Mouse (Mus musculus) hindbrain, embryonic 14.5 days (tissue): ENCODE results near the gene Iqch. TPM values are rescaled to one million over a fixed set of nuclear protein-coding genes. Genes with fewer than 3 reads are reported as not detected.

Experiments used
- ATAC-seq: fragments of 200-750 bp; cut with Nextera tagmentation; 2 replicates; pipeline ENCODE4 v1.8.0; 2017; ENCODE audit warnings: moderate number of reproducible peaks, mild to moderate bottlenecking, moderate TSS enrichment, moderate library complexity; ENCODE audit not compliant: low FRiP score
- DNase-seq: peaks from one replicate; pipeline ENCODE4 v3.0.0-alpha.2; 2015; ENCODE audit warnings: low spot score
- H3K27ac ChIP-seq: fragments of 300-500 bp; sonication (generic); 2 replicates; pipeline ENCODE4 v1.5.1; 2014; ENCODE audit warnings: mild to moderate bottlenecking, moderate library complexity
- H3K27me3 ChIP-seq: fragments of 300-500 bp; sonication (generic); 2 replicates; pipeline ENCODE4 v1.6.1; 2014; ENCODE audit warnings: mild to moderate bottlenecking, low read length, mixed read lengths; ENCODE audit not compliant: control insufficient read depth, insufficient read depth
- H3K36me3 ChIP-seq: fragments of 300-500 bp; sonication (generic); replicated peaks from 2 replicates; pipeline ENCODE4 v1.6.1; 2014; ENCODE audit not compliant: control insufficient read depth, insufficient read depth
- H3K4me1 ChIP-seq: fragments of 300-500 bp; sonication (generic); replicated peaks from 2 replicates; pipeline ENCODE4 v1.6.1; 2014; ENCODE audit warnings: antibody characterized with exemption, low read length, mixed read lengths; ENCODE audit not compliant: control insufficient read depth, insufficient read depth
- H3K4me2 ChIP-seq: fragments of 300-500 bp; sonication (generic); replicated peaks from 2 replicates; pipeline ENCODE4 v1.6.1; 2014; ENCODE audit warnings: mild to moderate bottlenecking, moderate library complexity
- H3K4me3 ChIP-seq: fragments of 300-500 bp; sonication (generic); replicated peaks from 2 replicates; pipeline ENCODE4 v1.5.1; 2014; ENCODE audit warnings: mild to moderate bottlenecking, low read length
- H3K9ac ChIP-seq: fragments of 300-500 bp; sonication (generic); 2 replicates; pipeline ENCODE4 v1.6.1; 2014
- H3K9me3 ChIP-seq: fragments of 300-500 bp; sonication (generic); 2 replicates; pipeline ENCODE4 v1.6.1; 2016; ENCODE audit warnings: low read length; ENCODE audit not compliant: control insufficient read depth
- WGBS: fragments of 180-500 bp; shearing (Covaris S2); extraction: QIAGEN DNeasy Blood & Tissue Kit; methylation state at CpG from one replicate; pipeline ENCODE4 v1.1.7; 2014; 5-methylcytosine and 5-hydroxymethylcytosine counted together
- polyA plus RNA-seq: library from polyadenylated mRNA; unstranded; fragments of >200 nt; fragmentation: Nextera tagmentation; extraction: Ambion mirVana; gene quantifications from 2 replicates; pipeline ENCODE4 v1.2.1, GENCODE M21; 2014

Gene Iqch
- polyA plus RNA-seq, 1 experiment from 2014 or later = 0.37 TPM

DNA sequence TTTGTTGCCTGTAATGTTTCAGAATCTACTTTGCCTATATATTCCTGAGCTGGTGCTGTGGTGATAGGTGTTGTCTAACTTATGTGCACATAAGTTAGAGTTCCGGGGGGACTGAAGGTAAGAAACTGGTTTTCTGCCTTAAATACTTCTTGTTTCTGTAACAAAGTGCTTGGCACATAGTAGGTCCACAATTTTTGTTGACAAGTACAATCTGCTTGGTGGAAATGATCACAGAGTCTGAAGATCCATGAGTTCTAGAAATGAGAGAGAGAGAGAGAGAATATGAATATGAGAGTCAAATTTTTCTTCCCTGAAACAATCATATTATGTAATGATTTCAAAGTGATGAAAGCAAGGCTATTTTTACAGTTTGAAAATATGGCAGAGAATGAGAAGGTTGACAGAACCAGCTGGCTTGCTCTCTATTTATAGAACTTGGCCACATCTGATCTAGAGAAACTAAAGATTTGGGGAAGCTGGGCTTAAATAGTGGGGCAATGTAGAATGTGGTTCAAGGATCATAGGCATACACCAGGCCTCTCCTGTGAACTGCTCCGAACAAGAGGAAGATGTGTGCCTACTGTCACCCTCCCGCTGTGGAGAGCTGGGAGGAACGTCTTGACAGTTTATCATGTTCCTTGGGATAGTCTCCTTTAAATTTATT is 39.8 kb upstream of the Iqch start:
- DNase-seq (no peak), ATAC-seq (no peak)
- Histone ChIP-seq H3K9me3 (no peaks in the 10 kb centered on the region), H3K4me3 (no peak overlapping the region), H3K4me1 (no peaks in the 10 kb centered on the region), H3K36me3 (peaks cover 57% of the 10 kb centered on the region), H3K4me2 (no peak overlapping the region), H3K27ac (no peak overlapping the region), H3K27me3 (no peaks in the 10 kb centered on the region), H3K9ac (no peak overlapping the region)
- 94% methylated on average over 4 of the region's 4 CpGs for WGBS

DNA sequence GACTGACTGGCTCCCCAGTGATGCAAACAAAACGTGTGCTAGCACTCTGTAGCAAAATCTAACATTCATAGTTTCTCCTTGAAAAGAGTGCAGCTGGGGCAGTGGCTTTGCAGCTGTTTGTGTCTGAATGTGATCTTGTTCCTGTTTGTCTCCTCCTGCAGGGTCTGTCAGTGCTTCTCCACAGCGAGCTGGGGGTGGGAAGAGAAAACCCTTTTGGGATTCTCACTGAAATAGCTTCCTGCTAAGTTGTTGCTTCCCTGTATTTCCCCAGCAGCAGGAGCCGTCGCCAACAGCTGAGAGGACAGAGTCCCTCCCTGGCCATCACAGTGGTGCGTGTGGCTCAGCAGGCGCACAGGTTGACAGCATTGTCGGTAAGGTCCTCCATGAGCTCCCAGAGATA is 33.8 kb upstream of the Iqch start:
- 0 out of 2 replicates have a peak, but pooled peaks cover 6% of the 10 kb centered on the region for H3K4me1 ChIP-seq
- peaks cover 46% of the 10 kb centered on the region for H3K36me3 ChIP-seq
- H3K4me2 ChIP-seq = no peak overlapping the region
- no peaks in the 10 kb centered on the region for H3K27me3 ChIP-seq
- ATAC-seq = no peak
- H3K9me3 ChIP-seq = no peaks in the 10 kb centered on the region
- H3K27ac ChIP-seq = no peak overlapping the region
- no peak for DNase-seq
- H3K9ac ChIP-seq = no peak overlapping the region
- H3K4me3 ChIP-seq = no peak overlapping the region
- 51% methylated on average over 7 of the region's 7 CpGs for WGBS

DNA sequence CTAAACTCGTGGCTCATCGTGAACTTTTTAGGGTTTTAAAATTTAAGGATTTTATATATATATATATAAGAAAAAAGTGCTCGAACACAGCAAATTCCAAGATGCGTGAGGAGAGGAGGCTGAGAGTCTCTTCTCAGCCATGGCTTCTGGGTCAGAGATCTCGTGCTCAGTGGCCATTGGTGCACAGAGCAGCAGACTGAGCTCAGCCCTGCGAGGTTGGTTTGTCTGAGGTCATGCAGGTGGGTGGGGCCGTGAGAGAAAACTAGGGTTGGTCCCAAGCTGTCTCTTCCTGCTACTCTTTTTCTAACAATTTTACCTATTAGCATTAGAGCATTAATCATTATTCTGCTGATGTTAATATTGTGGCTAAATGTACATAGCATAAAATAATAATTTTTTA is 31.0 kb upstream of the Iqch start:
- DNase-seq (no peak), ATAC-seq (no peak)
- 47% methylated on average over 7 of the region's 7 CpGs for WGBS
- Histone ChIP-seq H3K36me3 (peaks cover 28% of the 10 kb centered on the region), H3K4me3 (no peak overlapping the region), H3K4me2 (no peak overlapping the region), H3K27me3 (no peaks in the 10 kb centered on the region), H3K9me3 (no peaks in the 10 kb centered on the region), H3K27ac (no peak overlapping the region), H3K4me1 (0 out of 2 replicates have a peak, but pooled peaks cover 6% of the 10 kb centered on the region), H3K9ac (no peak overlapping the region)

DNA sequence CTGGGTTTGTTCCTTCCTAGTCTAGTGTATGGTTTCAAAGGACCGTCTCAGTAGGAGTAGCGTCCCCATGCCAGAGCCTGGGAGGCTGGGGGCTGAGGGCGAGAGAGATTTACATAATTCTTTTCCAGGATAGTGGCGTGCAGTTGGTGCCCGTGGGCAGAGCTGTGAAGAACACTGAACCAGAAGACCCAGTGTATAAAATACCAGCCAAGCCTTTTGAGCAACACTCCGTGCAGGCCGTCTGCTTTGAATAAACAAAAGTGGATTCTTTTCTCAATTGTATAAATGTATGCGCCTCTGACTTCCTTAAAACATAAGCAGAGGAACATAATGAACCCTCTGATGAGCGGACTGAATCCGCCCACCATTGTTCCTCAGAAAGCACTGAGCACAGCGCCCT is 30.6 kb upstream of the Iqch start:
- ATAC-seq (no peak; the same call in 1 of the 2 replicates), DNase-seq (no peak)
- no peak overlapping the region for H3K4me2 ChIP-seq
- peaks cover 31% of the 10 kb centered on the region for H3K36me3 ChIP-seq
- no peak overlapping the region for H3K27ac ChIP-seq
- H3K9ac ChIP-seq = no peak overlapping the region
- H3K4me3 ChIP-seq = no peak overlapping the region
- 0 out of 2 replicates have a peak, but pooled peaks cover 6% of the 10 kb centered on the region for H3K4me1 ChIP-seq
- no peaks in the 10 kb centered on the region for H3K27me3 ChIP-seq
- WGBS = 24% methylated on average over 11 of the region's 11 CpGs
- H3K9me3 ChIP-seq = no peaks in the 10 kb centered on the region

DNA sequence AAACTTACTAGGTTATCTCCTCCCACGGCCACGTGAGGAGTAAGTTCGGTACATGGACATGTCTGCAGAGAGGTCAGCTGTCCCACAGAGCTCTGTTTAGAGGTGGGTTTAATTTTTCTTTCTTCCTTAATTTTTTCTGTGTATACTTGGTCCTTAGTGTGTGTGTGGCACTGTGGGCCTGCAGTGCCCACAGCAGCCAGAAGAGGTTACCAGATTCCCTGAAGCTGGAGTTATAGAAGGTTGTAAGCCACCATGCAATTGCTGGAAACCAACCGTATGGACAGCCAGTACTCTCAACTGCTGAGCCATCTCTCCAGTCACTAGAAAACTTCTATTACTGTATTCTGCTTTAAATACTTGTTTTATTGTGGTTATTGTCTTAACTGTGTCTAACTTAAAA is 29.8 kb upstream of the Iqch start:
- 58% methylated on average over 4 of the region's 4 CpGs for WGBS
- DNase-seq (no peak), ATAC-seq (no peak)
- H3K27ac ChIP-seq = no peak overlapping the region
- peaks cover 31% of the 10 kb centered on the region for H3K36me3 ChIP-seq
- H3K4me3 ChIP-seq = no peak overlapping the region
- H3K9ac ChIP-seq = no peak overlapping the region
- no peak overlapping the region for H3K4me2 ChIP-seq
- H3K9me3 ChIP-seq = no peaks in the 10 kb centered on the region
- H3K4me1 ChIP-seq = 0 out of 2 replicates have a peak, but pooled peaks cover 6% of the 10 kb centered on the region
- H3K27me3 ChIP-seq = no peaks in the 10 kb centered on the region

DNA sequence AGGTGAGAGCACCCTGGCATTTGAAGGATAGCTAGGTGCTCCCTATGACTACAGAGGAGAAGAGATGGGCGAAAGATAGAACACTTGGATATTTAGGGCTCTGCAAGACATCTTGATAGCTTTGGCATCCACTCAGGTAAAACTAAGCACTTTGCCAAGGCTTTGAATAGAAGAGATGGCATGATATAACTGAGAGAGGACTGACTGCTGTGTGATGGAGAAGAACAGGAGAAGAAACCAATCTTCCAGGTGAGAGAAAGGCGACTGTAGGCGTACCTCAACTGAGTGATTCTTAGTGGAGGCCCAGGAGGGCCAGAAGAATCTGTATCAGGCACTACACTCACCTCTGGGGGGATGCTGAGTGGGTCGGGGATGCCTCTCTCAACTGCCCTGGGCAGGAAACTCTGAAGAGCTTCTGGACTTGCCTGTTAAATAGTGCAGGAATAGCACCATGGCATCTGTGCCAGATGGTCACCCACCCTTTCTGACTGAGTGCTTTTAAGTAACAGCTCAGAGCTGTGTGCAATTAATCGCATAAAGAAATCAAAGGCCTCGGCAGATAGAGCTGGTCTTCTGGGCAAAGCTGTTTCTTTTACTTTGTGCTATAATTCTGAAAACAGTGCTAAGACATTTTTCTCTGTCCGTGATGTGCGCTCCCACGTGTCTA is 22.9 kb upstream of the Iqch start:
- Histone ChIP-seq H3K9ac (no peak overlapping the region), H3K4me1 (no peaks in the 10 kb centered on the region; the same call in 1 of the 2 replicates), H3K4me3 (no peak overlapping the region), H3K4me2 (no peak overlapping the region), H3K27me3 (no peaks in the 10 kb centered on the region), H3K9me3 (no peaks in the 10 kb centered on the region), H3K27ac (no peak overlapping the region), H3K36me3 (peaks cover 36% of the 10 kb centered on the region)
- ATAC-seq (no peak), DNase-seq (no peak)
- WGBS = 89% methylated on average over 9 of the region's 9 CpGs

DNA sequence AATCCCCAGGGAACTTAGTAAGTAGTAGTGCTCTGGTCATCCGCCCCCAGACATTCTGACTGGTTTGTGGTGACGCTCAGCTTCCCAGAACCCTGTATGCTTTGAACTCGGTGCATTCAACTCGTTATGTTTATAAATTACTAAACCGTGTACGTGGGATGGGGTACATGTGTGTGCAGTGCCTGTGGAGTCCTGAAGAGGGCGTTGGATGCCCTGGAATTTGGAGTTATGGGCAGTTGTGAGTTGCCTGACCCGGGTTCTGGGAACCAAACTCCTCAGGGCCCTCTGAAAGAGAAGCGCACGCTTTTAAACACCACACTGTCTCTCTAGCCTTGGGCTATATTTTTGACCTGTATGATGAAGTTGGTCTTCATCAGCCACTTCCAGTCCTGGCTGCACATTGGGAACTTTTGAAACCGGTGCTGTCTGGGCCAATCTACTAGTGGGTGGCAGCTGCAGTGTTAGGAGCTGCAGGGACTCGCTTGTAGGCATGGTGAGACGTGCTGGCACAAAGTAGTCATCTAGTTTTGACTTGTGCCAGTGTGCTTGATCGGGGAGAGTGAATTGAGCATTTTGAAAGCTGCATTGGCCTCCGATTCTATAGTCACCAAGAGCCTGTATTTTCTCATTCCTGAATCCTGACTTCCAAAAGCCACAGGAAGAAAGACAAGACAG is 21.7 kb upstream of the Iqch start:
- H3K9ac ChIP-seq = no peak overlapping the region
- peaks cover 40% of the 10 kb centered on the region for H3K36me3 ChIP-seq
- H3K4me1 ChIP-seq = no peaks in the 10 kb centered on the region; the same call in 1 of the 2 replicates
- H3K27me3 ChIP-seq = no peaks in the 10 kb centered on the region
- 86% methylated on average over 15 of the region's 15 CpGs for WGBS
- H3K9me3 ChIP-seq = no peaks in the 10 kb centered on the region
- no peak overlapping the region for H3K27ac ChIP-seq
- ATAC-seq (no peak), DNase-seq (no peak)
- no peak overlapping the region for H3K4me2 ChIP-seq
- no peak overlapping the region for H3K4me3 ChIP-seq

DNA sequence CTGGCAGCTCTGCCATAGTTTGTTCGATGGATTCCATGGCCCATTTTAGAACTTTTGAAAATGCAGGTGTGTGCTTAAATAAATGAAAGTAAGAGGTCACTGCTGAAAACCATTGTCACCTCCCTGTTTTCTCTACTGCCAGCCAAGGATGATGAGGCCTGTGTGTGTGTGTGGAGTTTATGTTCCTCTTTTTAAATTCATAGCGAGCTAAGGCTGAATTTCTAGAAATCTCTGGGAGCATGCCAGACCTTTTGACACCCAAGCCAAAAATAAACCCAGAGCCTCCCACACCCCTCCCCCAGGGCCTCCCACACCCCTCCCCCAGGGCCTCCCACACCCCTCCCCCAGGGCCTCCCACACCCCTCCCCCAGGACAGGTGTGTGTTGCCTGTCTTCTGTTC is 15.7 kb upstream of the Iqch start:
- H3K27ac ChIP-seq = no peak overlapping the region
- WGBS = 94% methylated on average over 2 of the region's 2 CpGs
- no peak overlapping the region for H3K4me2 ChIP-seq
- no peak for DNase-seq
- ATAC-seq = no peak
- no peaks in the 10 kb centered on the region for H3K9me3 ChIP-seq
- H3K36me3 ChIP-seq = peaks cover 47% of the 10 kb centered on the region
- no peaks in the 10 kb centered on the region for H3K27me3 ChIP-seq
- peaks cover 6% of the 10 kb centered on the region; the same call in 1 of the 2 replicates for H3K4me1 ChIP-seq
- H3K9ac ChIP-seq = no peak overlapping the region
- no peak overlapping the region for H3K4me3 ChIP-seq
